Mouse (Mus musculus): ENCODE data around the gene Arhgap32. TPM values are rescaled to one million over a fixed set of nuclear protein-coding genes. Genes with fewer than 3 reads are reported as not detected.
"Not testable (repeated sequence)": the region's sequence is repeated elsewhere in the genome, so short reads cannot be mapped to it uniquely, and the experiment has no call there.

Gene Arhgap32
- 1.3 and 1.4 TPM in 2 replicates for polyA plus RNA-seq (2015; fragmentation: Nextera tagmentation; extraction: Ambion mirVana)

- peak; percentile 3 for DNase-seq (ENCODE audit: low spot score)
These were observed at the start of gene Arhgap32 for GRCm38 (mm10) chr9:32115786-32116185. TSS of gene Arhgap32 (plus strand) at chr9:32116136.

DNA sequence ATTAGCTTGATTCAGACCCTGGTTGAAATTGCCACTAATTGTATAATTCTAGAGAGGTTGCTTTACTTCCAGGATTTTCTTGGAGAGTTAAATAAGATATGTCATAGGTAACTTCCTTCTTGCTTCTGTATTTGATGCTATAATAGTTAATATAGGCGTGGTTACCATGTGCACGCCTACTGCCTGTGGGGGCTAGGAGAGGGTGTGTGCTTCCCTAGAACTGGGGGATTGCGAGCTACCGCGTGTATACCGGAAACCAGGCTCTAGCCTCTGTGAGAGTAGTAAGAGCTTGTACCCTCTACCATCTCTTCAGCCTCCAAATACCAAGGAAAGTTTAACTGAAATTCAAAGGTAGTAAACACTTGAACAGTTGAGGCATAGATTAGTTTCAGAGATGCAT lies 43.2 kb upstream of the Arhgap32 start:
- no peak for DNase-seq (ENCODE audit: low spot score)

GRCm38 (mm10) chr9:32088106-32088776 lies 27.7 kb upstream of the Arhgap32 start:
- no peak for DNase-seq (ENCODE audit: low spot score)

DNA sequence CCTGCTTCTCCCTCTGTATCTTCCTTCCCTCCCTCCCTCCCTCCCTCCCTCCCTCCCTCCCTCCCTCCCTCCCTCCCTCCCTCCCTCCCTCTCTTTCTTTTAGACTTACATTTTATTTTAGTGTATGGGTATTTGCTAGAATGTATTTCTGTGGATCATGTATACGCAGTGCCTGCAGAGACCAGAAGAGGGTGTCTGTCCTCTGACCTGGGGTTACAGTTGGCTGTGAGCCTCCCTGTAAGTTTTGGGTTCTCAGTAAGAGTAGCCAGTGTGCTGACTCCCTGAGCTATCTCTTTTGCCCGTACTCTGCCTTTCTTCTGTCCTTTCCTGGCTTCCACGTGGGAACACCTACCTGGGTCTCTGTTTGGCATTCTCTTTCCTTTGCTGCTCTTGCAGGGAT lies 27.1 kb upstream of the Arhgap32 start:
- peak; percentile 10 for DNase-seq (ENCODE audit: low spot score)

DNA sequence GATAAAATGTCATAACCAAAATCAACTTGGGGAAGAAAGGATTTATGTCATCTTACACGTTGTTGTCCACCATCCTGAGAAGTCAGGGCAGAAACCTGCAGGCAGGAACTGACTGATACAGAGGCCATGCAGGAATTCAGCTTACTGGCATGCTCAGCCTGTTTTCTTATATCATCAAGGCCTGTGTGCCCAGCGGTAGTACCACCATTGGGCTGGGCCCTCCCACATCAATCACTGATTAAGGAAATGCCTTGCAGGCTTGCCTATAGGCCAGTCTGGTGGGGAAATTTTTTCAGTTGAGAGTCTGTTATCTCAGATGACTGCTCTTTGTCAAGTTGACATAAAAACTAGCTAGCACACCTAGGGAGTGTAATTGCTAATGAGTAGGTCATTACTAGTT lies 22.5 kb upstream of the Arhgap32 start:
- DNase-seq (ENCODE audit: low spot score), result no peak

DNA sequence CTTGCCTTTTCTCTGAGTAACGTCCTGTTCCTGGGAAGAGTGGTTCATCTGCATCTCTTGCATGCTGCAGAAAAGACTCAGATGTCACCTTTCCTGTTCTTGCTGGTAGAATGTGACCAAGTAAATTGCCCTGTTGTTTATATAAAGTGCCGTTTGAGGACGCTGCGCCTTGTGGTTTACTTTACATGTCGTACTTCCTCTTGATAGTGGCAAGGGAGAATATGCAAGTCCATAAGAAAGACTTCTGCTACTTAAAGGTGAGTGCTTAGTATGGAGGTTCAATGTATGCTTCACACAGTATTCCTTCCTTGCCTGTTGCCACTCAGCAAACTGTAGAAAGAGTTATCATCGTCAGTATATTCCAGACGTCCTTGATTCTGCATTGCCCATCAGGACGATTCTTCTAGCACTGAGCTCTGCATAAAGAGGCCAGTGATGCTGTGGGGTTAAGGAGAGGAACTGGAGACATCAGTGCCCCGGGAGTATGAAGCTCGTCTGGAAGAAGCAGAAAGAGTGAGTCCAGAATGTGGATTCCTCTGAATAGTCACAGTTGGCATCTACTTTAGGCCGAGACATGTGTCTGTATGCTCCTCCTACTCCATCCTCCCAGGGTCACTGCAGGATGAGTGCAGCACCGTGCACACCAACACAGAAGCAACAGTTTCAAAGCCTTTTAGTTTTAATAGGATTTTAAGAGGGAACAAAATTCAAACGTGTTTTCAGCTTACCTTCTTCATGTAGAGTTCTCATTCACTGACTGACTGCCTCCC lies 21.4 kb upstream of the Arhgap32 start:
- peak; percentile 6 for DNase-seq (ENCODE audit: low spot score)

- DNase-seq (ENCODE audit: low spot score), result no peak
These were observed 20.4 kb upstream of the Arhgap32 start for GRCm38 (mm10) chr9:32095511-32095910.

GRCm38 (mm10) chr9:32096541-32096940 lies 19.4 kb upstream of the Arhgap32 start:
- no peak for DNase-seq (ENCODE audit: low spot score)

- DNase-seq (ENCODE audit: low spot score), result no peak
These were observed 18.8 kb upstream of the Arhgap32 start for GRCm38 (mm10) chr9:32097123-32097522.

- no peak for DNase-seq (ENCODE audit: low spot score)
These were observed 17.3 kb upstream of the Arhgap32 start for GRCm38 (mm10) chr9:32098425-32099155.

DNA sequence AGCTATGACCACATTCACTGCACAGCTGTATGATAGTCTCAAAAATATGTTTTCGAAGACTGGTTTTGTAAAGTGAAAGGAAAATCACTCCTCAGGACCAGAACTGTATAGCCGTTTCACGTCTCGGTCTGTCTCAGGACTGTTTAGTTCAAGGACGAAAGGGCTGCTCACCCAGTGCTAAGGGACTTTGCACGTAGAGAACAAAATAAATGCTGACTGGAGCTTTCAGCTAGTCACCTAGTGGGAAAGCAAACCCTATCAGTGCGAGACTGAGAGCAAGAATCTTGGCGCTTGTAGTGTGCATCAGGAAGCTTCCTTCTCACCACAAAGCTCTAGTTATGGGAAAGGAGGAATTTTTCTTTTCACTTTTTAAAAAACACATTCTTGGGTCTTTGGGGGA lies 15.4 kb upstream of the Arhgap32 start:
- no peak for DNase-seq (ENCODE audit: low spot score)

DNA sequence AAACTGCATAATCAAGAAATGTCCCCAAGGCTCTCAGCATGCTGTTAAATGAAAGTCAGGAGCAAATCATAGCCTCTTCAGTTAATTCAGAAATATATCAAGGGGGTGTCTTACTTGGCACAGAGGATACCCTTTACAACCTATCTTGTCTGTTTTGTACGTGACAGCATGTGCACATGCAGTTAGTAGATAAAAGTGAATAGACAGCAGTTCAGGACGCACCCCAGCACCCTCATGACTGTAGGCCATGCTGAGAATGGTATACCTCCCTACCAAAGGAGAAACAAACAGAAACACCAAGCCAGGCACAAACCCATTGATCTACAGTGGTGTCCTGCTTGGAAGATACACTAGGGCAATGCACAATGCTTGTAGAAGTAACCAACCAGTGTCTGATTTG lies 14.4 kb upstream of the Arhgap32 start:
- DNase-seq (ENCODE audit: low spot score), result no peak

GRCm38 (mm10) chr9:32104670-32105069 lies 11.3 kb upstream of the Arhgap32 start:
- no peak for DNase-seq (ENCODE audit: low spot score)

DNA sequence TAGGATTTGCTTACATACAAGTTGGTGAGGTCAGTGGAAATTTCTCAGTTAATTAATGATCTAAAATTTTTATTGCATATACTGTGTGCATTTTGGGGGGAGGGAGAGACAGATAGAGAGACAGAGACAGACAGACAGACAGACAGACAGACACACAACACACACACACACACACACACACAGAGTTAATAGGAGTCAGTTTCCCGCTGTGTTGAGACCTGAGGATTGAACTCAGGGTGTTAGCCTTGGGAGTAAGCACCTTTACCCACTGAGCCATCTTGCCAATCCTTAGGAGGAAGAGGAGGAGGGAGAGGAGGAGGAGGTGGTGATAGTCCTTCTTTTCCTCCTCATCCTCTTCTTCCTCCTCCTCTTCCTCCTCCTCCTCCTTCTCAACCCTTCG lies 5.6 kb upstream of the Arhgap32 start:
- no peak for DNase-seq (ENCODE audit: low spot score)

DNA sequence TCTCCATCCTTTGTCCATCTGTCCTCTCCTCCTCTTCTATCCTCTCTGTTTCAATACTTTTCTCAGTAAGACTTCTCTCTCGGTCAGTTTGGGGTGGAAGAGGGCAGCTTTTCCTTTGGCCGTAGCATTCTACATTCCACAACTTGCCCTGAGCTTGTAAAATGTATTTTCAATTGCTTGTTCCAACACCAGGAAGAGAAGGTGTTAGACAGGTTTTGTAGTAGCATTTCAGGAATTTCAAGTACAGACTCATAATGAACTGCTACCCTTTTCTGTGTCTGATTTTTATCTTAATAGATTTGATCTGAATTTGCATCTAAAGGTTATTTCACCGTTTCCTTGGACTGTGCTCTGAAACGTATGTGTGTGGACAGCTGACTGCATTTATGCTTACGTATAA lies 336 bp downstream of the Arhgap32 start:
- no peak for DNase-seq (ENCODE audit: low spot score)

DNA sequence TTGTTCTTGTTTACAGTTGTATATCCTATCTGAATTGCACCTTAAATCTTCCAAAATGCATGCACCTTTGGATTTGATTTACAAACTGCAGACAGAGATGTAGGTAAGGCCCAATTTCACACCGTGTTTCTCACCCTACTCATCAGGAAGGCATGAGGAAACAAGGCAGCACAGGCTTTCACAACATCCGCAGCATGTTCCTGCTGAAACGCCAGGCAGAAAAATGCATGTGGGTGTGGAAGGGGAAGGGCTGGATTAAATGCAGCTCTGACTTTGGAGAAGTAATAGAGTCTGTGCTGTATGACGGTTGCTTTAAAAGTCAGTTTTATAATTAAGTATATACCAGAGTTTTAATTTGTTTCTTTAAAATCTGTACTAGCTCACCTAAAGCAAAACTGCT lies 1.9 kb downstream of the Arhgap32 start:
- no peak for DNase-seq (ENCODE audit: low spot score)

DNA sequence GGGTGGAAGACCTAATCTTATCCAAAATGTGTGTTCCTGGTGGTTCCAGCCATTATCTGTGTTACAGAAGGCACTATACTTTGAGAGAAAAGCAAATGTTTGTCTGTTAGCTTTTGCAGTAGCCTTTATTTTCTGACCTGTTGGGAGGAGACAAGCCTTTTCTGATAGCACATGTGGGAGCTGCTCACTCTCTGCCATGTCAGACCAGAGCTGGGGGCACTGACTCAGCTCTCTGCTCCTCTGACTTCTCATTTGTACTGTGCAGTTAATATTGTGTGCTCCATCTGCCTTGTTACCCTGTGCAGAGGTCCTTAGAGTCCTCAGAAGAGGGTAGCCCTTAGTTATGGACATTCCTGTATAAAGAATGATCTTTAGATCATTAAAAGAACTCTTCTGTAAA lies 2.5 kb downstream of the Arhgap32 start:
- DNase-seq (ENCODE audit: low spot score), result no peak

DNA sequence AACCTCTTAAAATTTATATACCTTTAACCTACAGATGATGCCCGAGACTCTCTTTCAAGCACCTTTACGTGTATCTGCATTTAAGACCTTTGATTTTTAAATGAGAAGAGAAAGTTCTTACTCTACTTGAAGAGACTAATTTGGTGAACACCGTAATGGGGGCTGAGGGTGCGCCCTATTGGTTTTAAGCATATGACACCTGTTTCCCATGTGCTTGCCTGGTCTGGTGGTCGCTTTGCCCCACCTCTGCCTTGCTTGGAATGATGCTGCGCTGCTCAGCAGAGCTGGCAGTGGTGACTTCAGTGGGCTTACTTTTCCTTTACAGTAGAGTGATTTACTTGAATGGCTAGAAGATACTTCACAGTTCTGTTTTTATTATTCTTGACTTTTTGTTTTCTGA lies 3.6 kb downstream of the Arhgap32 start:
- DNase-seq (ENCODE audit: low spot score), result no peak

GRCm38 (mm10) chr9:32120162-32120561 lies 4.2 kb downstream of the Arhgap32 start:
- no peak for DNase-seq (ENCODE audit: low spot score)

- not testable (repeated sequence) for DNase-seq (ENCODE audit: low spot score)
These were observed 5.3 kb downstream of the Arhgap32 start for GRCm38 (mm10) chr9:32121271-32121670.

DNA sequence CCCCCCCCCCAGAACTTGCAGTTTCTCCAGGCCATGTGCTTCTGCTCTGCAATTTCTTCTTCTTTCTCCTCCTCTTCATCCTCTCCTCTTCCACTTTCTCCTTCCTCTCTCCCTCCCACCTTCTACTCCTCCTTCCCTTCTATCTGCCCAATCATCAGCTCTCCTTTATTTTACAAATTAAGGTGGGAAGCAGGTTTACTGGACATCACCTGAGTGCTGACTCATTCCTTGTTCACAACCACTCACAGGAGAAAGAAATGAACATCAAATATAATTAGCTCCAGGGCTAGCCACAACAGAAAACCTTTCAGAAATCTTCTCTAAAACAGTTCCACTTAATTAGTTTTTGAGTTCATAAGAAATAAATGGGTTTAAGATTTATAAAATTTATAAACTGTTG lies 20.3 kb downstream of the Arhgap32 start:
- DNase-seq (ENCODE audit: low spot score), result no peak

DNA sequence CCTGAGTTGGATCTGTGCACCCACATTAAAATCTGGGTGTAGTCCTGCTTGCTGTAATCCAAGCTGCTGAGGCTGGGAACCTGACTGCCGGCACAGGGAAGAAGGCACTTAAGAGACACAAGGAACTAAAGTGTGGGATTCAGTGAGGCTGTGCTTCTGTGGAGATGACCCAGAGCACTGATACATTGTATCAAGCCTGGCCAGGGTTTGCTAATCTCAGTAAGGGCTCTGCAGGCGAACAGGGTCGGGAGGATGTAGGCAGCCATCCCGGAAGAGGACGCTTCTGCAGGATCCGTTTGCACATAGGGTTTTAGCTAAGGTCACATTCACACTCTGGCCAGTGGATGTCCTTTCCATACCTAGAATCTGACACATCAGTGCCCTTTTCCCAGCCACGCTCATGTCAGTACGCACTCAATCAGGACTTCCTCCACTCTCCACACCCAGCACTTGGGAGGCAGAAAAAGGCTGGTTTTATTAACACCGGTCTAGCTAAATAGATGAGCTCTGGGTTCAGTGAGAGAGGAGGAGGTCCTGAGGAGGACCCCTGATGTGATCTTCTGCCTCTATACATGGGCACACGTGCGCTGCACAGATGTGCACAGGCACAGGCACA lies 20.9 kb downstream of the Arhgap32 start:
- DNase-seq (ENCODE audit: low spot score), result no peak

Data from thymus, postnatal 0 days (tissue).